Mouse (Mus musculus) CH12.LX (cell line): ENCODE data around the gene Fgfr2.

Source experiments
- BHLHE40 ChIP-seq: IDR thresholded peaks from 2 replicates; pipeline ENCODE4 v1.6.1; 2011; ENCODE audit warnings: mild to moderate bottlenecking, low read depth, low read length, improper control_type of control experiment
- CTCF ChIP-seq, 2 experiments: IDR thresholded peaks in 1 of 2; conservative IDR thresholded peaks in 1 of 2; 2 replicates each; pipeline ENCODE4 v1.5.1; 2011 to 2012; ENCODE audit warnings: low read depth in 2 of 2, low read length in 2 of 2, improper control_type of control experiment in 1 of 2, inconsistent platforms in 1 of 2, mild to moderate bottlenecking in 1 of 2, moderate library complexity in 1 of 2
- EP300 ChIP-seq: IDR thresholded peaks from 2 replicates; pipeline ENCODE4 v1.6.1; 2011; ENCODE audit warnings: low read length, improper control_type of control experiment
- ETS1 ChIP-seq: conservative IDR thresholded peaks from 2 replicates; pipeline ENCODE4 v1.6.1; 2012; ENCODE audit warnings: low read depth, mild to moderate bottlenecking, inconsistent platforms, low read length, improper control_type of control experiment, moderate library complexity
- JUND ChIP-seq: conservative IDR thresholded peaks from 2 replicates; pipeline ENCODE4 v1.6.1; 2011; ENCODE audit warnings: low read depth, low read length, improper control_type of control experiment
- KAT2A ChIP-seq: IDR thresholded peaks from 2 replicates; pipeline ENCODE4 v1.6.1; 2012; ENCODE audit warnings: low read length, improper control_type of control experiment, inconsistent platforms; ENCODE audit not compliant: insufficient replicate concordance
- MAFK ChIP-seq: IDR thresholded peaks from 2 replicates; pipeline ENCODE4 v1.6.1; 2011; ENCODE audit warnings: low read length, improper control_type of control experiment; ENCODE audit not compliant: insufficient replicate concordance
- MAZ ChIP-seq: IDR thresholded peaks from 2 replicates; pipeline ENCODE4 v1.6.1; 2012; ENCODE audit warnings: low read depth, mild to moderate bottlenecking, inconsistent platforms, low read length, improper control_type of control experiment, moderate library complexity
- MYC ChIP-seq: IDR thresholded peaks from 2 replicates; pipeline ENCODE4 v1.6.1; 2011; ENCODE audit warnings: low read depth, mild to moderate bottlenecking, improper control_type of control experiment, low read length
- NELFE ChIP-seq: IDR thresholded peaks from 2 replicates; pipeline ENCODE4 v1.6.1; 2011; ENCODE audit warnings: low read depth, low read length, improper control_type of control experiment
- POLR2A ChIP-seq: IDR thresholded peaks from 2 replicates; pipeline ENCODE4 v1.6.1; 2011; ENCODE audit warnings: low read depth, mild to moderate bottlenecking, improper control_type of control experiment, low read length
- ZNF384 ChIP-seq: IDR thresholded peaks from 2 replicates; pipeline ENCODE4 v1.6.1; 2012; ENCODE audit warnings: low read depth, low read length, improper control_type of control experiment, inconsistent platforms

GRCm38 (mm10) chr7:131966916-131967494, 1156.1 kb downstream of the Fgfr2 start:
- TF ChIP-seq MYC (no peak), MAZ (no peak), JUND (no peak), POLR2A (no peak), CTCF (conservative IDR thresholded peaks at IDR 0.05 in 1 of 2, IDR thresholded peaks at IDR 0.05 in 1 of 2; ENCODE audit: low read depth in 2 of 2, low read length in 2 of 2) (no peak), ETS1 (no peak), EP300 (no peak), BHLHE40 (no peak), ZNF384 (no peak), NELFE (no peak), KAT2A (no peak), MAFK (no peak)
